Mouse (Mus musculus) midbrain, embryonic 15.5 days (tissue): ENCODE results near the gene Asb8. TPM values are rescaled to one million over a fixed set of nuclear protein-coding genes. Genes with fewer than 3 reads are reported as not detected.

Experiments used
- ATAC-seq: fragments of 200-750 bp; cut with Nextera tagmentation; replicated peaks from 2 replicates; pipeline ENCODE4 v1.8.0; 2017; ENCODE audit warnings: moderate TSS enrichment
- H3K27ac ChIP-seq: fragments of 300-500 bp; sonication (generic); 2 replicates; pipeline ENCODE4 v1.5.1; 2015; ENCODE audit warnings: mild to moderate bottlenecking, inconsistent platforms
- H3K27me3 ChIP-seq: fragments of 300-500 bp; sonication (generic); replicated peaks from 2 replicates; pipeline ENCODE4 v1.6.1; 2015; ENCODE audit warnings: inconsistent platforms
- H3K36me3 ChIP-seq: fragments of 300-500 bp; sonication (generic); replicated peaks from 2 replicates; pipeline ENCODE4 v1.6.1; 2015; ENCODE audit warnings: inconsistent platforms
- H3K4me1 ChIP-seq: fragments of 300-500 bp; sonication (generic); 2 replicates; pipeline ENCODE4 v1.6.1; 2015; ENCODE audit warnings: inconsistent platforms
- H3K4me2 ChIP-seq: fragments of 300-500 bp; sonication (generic); 2 replicates; pipeline ENCODE4 v1.6.1; 2015; ENCODE audit warnings: inconsistent platforms, mild to moderate bottlenecking, moderate library complexity
- H3K4me3 ChIP-seq: fragments of 300-500 bp; sonication (generic); 2 replicates; pipeline ENCODE4 v1.5.1; 2015; ENCODE audit warnings: mild to moderate bottlenecking, inconsistent platforms
- H3K9ac ChIP-seq: fragments of 300-500 bp; sonication (generic); 2 replicates; pipeline ENCODE4 v1.6.1; 2015; ENCODE audit warnings: mild to moderate bottlenecking, inconsistent platforms
- H3K9me3 ChIP-seq: fragments of 300-500 bp; sonication (generic); 2 replicates; pipeline ENCODE4 v1.6.1; 2016; ENCODE audit warnings: inconsistent platforms
- WGBS: fragments of 180-500 bp; shearing (Covaris S2); methylation state at CpG from one replicate; pipeline ENCODE4 v1.1.7; 2015; ENCODE audit warnings: mixed read lengths; 5-methylcytosine and 5-hydroxymethylcytosine counted together
- polyA plus RNA-seq: library from polyadenylated mRNA; unstranded; fragments of >200 nt; fragmentation: Nextera tagmentation; extraction: Ambion mirVana; gene quantifications from 2 replicates; pipeline ENCODE4 v1.2.1, GENCODE M21; 2015

Asb8 gene
- polyA plus RNA-seq, 1 experiment from 2014 or later, result 63.3 TPM

DNA sequence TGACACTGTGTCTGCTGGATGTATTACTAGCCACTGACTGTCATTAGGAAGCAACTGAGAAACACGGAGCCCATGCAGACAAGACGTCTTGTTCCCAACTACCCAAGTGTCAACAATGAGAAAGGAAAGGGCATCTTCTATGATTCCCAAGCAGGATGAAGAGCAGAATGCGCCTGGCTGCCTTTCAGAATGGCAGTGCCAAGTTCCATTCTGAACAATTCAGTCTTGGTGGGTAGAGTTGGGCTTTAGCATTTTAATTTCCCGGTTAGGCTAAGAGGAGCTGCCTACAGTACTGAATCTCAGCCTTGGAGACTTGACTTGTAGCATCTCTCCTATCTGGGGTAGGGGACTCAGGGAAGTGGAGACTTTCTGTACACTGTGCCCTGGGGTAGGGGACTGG is 31.4 kb downstream of the Asb8 start:
- no peak overlapping the region for H3K4me2 ChIP-seq
- WGBS, result 88% methylated on average over 4 of the region's 4 CpGs
- H3K36me3 ChIP-seq, result peaks cover 55% of the 10 kb centered on the region
- no peak overlapping the region for H3K4me3 ChIP-seq
- ATAC-seq, result no peak
- no peaks in the 10 kb centered on the region for H3K27me3 ChIP-seq
- H3K9me3 ChIP-seq, result no peaks in the 10 kb centered on the region
- H3K4me1 ChIP-seq, result no peaks in the 10 kb centered on the region
- H3K9ac ChIP-seq, result no peak overlapping the region
- peak overlapping the region; percentile 31; the same call in 1 of the 2 replicates for H3K27ac ChIP-seq

GRCm38 (mm10) chr15:98133471-98133870 is 32.0 kb downstream of the Asb8 start:
- Histone ChIP-seq H3K27ac (no peak overlapping the region), H3K9ac (no peak overlapping the region), H3K27me3 (no peaks in the 10 kb centered on the region), H3K36me3 (peaks cover 54% of the 10 kb centered on the region), H3K9me3 (no peaks in the 10 kb centered on the region), H3K4me3 (no peak overlapping the region), H3K4me2 (no peak overlapping the region), H3K4me1 (no peaks in the 10 kb centered on the region)
- ATAC-seq, result no peak
- WGBS, result 92% methylated on average over 3 of the region's 3 CpGs

DNA sequence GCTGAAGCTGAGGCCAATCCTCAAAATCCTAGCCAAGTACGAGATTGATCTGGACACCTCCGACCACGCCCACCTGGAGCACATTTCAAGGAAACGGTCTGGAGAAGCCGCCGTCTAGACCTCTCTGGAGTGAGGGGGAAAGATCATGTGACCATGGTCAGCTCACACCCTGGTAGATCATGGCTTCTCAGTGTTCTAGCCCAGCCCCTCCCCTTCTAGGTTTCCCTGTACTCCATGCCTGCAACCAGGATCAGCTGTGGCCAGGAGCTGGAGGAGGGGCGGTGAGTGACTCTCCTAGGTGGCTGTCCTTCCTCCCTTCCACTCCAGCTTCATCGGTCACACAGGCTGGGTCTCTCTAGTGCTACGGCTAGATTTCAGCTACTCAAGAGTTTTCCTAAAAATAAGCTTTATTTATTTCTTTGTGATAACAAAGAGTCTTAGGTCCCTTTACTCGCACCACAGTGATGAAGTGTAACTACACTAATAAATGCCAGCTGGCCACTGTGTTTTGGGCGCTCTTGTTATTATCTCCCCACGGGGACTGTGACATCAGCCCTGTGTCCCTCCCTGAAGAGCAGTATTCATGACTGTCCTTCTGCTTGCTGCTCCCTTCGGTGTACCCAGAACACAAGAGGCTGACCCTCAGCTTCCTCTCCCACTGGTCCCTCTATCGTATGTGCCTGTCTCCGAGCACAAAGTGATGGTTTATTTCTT is 33.3 kb downstream of the Asb8 start:
- Histone ChIP-seq H3K9ac (no peak overlapping the region), H3K4me1 (no peaks in the 10 kb centered on the region), H3K4me3 (no peak overlapping the region), H3K36me3 (peaks cover 57% of the 10 kb centered on the region), H3K27ac (no peak overlapping the region), H3K9me3 (no peaks in the 10 kb centered on the region), H3K27me3 (no peaks in the 10 kb centered on the region), H3K4me2 (no peak overlapping the region)
- WGBS, result 92% methylated on average over 15 of the region's 15 CpGs
- ATAC-seq, result no peak

- 94% methylated on average over 7 of the region's 7 CpGs for WGBS
- Histone ChIP-seq H3K36me3 (peaks cover 51% of the 10 kb centered on the region), H3K4me3 (no peak overlapping the region), H3K4me1 (no peaks in the 10 kb centered on the region), H3K9ac (no peak overlapping the region), H3K27me3 (no peaks in the 10 kb centered on the region), H3K27ac (no peak overlapping the region), H3K9me3 (no peaks in the 10 kb centered on the region), H3K4me2 (no peak overlapping the region)
- ATAC-seq, result no peak
Observed at GRCm38 (mm10) chr15:98131451-98131850, 34.0 kb downstream of the Asb8 start.

- Histone ChIP-seq H3K27ac (no peak overlapping the region), H3K4me1 (no peaks in the 10 kb centered on the region), H3K9me3 (no peaks in the 10 kb centered on the region), H3K4me3 (no peak overlapping the region), H3K36me3 (peaks cover 51% of the 10 kb centered on the region), H3K27me3 (no peaks in the 10 kb centered on the region), H3K4me2 (no peak overlapping the region), H3K9ac (no peak overlapping the region)
- no peak for ATAC-seq
- 97% methylated on average over 4 of the region's 4 CpGs for WGBS
Observed at GRCm38 (mm10) chr15:98131001-98131400, 34.4 kb downstream of the Asb8 start.

DNA sequence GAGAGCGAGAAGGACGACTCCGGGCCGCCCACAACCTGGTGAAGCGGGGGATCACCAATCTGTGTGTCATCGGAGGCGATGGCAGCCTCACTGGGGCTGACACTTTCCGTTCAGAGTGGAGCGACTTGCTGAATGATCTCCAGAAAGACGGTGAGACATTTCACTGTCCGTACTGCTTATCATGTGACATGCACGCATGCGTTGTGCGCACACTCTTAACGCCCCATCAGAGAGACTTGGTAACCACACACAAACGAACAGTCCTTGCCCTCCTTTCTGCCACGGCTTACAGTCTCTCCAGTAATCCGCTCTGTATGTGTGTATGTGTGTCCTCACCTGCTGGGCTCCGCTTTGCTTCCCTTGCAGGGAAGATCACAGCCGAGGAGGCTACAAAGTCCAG is 44.6 kb downstream of the Asb8 start:
- no peak overlapping the region for H3K27ac ChIP-seq

GRCm38 (mm10) chr15:98119363-98119762 is 46.1 kb downstream of the Asb8 start:
- no peak for ATAC-seq
- peaks cover 46% of the 10 kb centered on the region for H3K36me3 ChIP-seq
- H3K9ac ChIP-seq, result no peak overlapping the region
- no peak overlapping the region for H3K4me3 ChIP-seq
- no peaks in the 10 kb centered on the region for H3K27me3 ChIP-seq
- no peaks in the 10 kb centered on the region for H3K4me1 ChIP-seq
- H3K4me2 ChIP-seq, result no peak overlapping the region
- no peak overlapping the region for H3K27ac ChIP-seq
- 89% methylated on average over 12 of the region's 12 CpGs for WGBS
- H3K9me3 ChIP-seq, result no peaks in the 10 kb centered on the region

More for the DNA sequence above, 44.6 kb downstream of the Asb8 start:
- Histone ChIP-seq H3K36me3 (peaks cover 54% of the 10 kb centered on the region), H3K4me3 (no peak overlapping the region), H3K9me3 (no peaks in the 10 kb centered on the region), H3K9ac (no peak overlapping the region), H3K27me3 (no peaks in the 10 kb centered on the region), H3K4me1 (no peaks in the 10 kb centered on the region), H3K4me2 (no peak overlapping the region)
- ATAC-seq, result no peak
- WGBS, result 95% methylated on average over 20 of the region's 20 CpGs

DNA sequence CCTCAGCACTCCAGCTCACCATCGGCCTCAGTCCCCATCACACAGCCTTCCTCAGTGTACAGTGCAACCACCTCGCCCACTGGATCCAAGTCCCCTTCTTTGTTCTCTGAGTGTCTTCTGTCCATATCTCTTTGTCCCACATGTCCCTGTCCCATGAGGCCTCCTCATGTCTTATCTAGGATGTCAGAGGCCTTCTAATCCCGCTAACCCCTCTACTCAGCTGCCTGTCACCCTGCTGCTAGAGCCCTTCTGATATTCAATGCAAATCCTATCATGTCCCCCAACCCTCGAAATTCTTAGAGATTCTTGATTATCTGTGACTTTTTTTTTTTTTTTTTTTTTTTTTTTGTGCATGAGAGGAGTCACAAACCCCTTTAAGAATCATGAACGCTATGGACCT is 49.1 kb downstream of the Asb8 start:
- H3K9me3 ChIP-seq, result no peaks in the 10 kb centered on the region
- H3K36me3 ChIP-seq, result peaks cover 22% of the 10 kb centered on the region
- H3K9ac ChIP-seq, result no peak overlapping the region
- H3K4me3 ChIP-seq, result no peak overlapping the region
- H3K4me1 ChIP-seq, result no peaks in the 10 kb centered on the region
- ATAC-seq, result no peak
- no peak overlapping the region for H3K27ac ChIP-seq
- no peaks in the 10 kb centered on the region for H3K27me3 ChIP-seq
- 72% methylated on average over 5 of the region's 5 CpGs for WGBS
- no peak overlapping the region for H3K4me2 ChIP-seq

GRCm38 (mm10) chr15:98115779-98116163 is 49.7 kb downstream of the Asb8 start:
- Histone ChIP-seq H3K9me3 (no peaks in the 10 kb centered on the region), H3K27ac (no peak overlapping the region), H3K36me3 (peaks cover 17% of the 10 kb centered on the region), H3K27me3 (no peaks in the 10 kb centered on the region), H3K4me2 (no peak overlapping the region), H3K4me3 (no peak overlapping the region), H3K4me1 (no peaks in the 10 kb centered on the region), H3K9ac (no peak overlapping the region)
- 94% methylated on average over 9 of the region's 9 CpGs for whole genome bisulfite sequencing
- no peak for ATAC-seq

- no peak overlapping the region for H3K4me3 ChIP-seq
- no peak overlapping the region for H3K9ac ChIP-seq
- no peak overlapping the region for H3K4me2 ChIP-seq
- no peaks in the 10 kb centered on the region for H3K27me3 ChIP-seq
- WGBS, result 92% methylated on average over 10 of the region's 10 CpGs
- peaks cover 5% of the 10 kb centered on the region for H3K4me1 ChIP-seq
- H3K36me3 ChIP-seq, result peaks cover 14% of the 10 kb centered on the region; the same call in 1 of the 2 replicates
- H3K27ac ChIP-seq, result no peak overlapping the region
- H3K9me3 ChIP-seq, result no peaks in the 10 kb centered on the region
- ATAC-seq, result no peak
Observed at GRCm38 (mm10) chr15:98114852-98115778, 50.3 kb downstream of the Asb8 start.

GRCm38 (mm10) chr15:98114098-98114851 is 51.1 kb downstream of the Asb8 start:
- no peak overlapping the region for H3K4me3 ChIP-seq
- H3K4me2 ChIP-seq, result no peak overlapping the region
- H3K4me1 ChIP-seq, result peaks cover 11% of the 10 kb centered on the region
- H3K9me3 ChIP-seq, result no peaks in the 10 kb centered on the region
- H3K36me3 ChIP-seq, result peaks cover 14% of the 10 kb centered on the region; the same call in 1 of the 2 replicates
- H3K27ac ChIP-seq, result no peak overlapping the region
- WGBS, result 81% methylated on average over 10 of the region's 10 CpGs
- no peak overlapping the region for H3K9ac ChIP-seq
- no peaks in the 10 kb centered on the region for H3K27me3 ChIP-seq
- ATAC-seq, result no peak

DNA sequence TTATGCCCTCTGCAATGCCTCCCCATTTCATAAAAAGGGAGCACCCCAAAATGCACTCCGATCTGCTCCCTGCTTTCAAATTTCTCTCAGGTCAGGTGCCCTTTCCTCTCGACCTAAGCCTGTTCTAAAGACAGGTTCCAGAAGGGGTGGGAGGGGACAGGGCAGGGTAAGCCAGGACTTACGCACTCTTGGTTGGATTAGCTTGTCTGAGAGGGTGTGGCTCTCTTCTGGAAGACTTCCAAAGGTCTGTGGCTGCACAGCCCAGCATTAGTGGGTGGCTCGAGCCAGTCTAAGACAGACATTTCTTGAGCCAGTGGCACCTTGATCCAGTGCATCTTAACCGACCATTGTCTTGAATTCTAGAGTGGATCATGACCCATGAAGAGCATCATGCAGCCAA is 53.6 kb downstream of the Asb8 start:
- 85% methylated on average over 5 of the region's 5 CpGs for WGBS

More for the DNA sequence above, 53.6 kb downstream of the Asb8 start:
- Histone ChIP-seq H3K27ac (no peak overlapping the region), H3K4me2 (no peak overlapping the region), H3K4me3 (no peak overlapping the region), H3K9ac (no peak overlapping the region), H3K27me3 (no peaks in the 10 kb centered on the region), H3K9me3 (no peaks in the 10 kb centered on the region), H3K4me1 (peaks cover 25% of the 10 kb centered on the region), H3K36me3 (peaks cover 1% of the 10 kb centered on the region; the same call in 1 of the 2 replicates)
- ATAC-seq, result no peak
